Mouse (Mus musculus) right cerebral cortex, postnatal 36 days (tissue): ENCODE data around the gene Tarm1.

ENCODE experiments used
- DNase-seq, 2 experiments: peaks; one replicate each; pipeline ENCODE4 v3.0.0; 2022; ENCODE audit warnings: low spot score in 2 of 2, mixed read lengths in 1 of 2

Tarm1 gene

GRCm38 (mm10) chr7:3502439-3502838, at the start of gene Tarm1:
Gene Tarm1 (minus strand): TSS chr7:3502624.
- no peak for DNase-seq

GRCm38 (mm10) chr7:3505913-3506312, 3.5 kb upstream of the Tarm1 start:
- DNase-seq, result no peak

GRCm38 (mm10) chr7:3500406-3500805, 2.0 kb downstream of the Tarm1 start:
- no peak for DNase-seq

GRCm38 (mm10) chr7:3481948-3482608, 20.3 kb downstream of the Tarm1 start:
- no peak for DNase-seq

- peak; percentile 47 to 65 for DNase-seq
Observed at GRCm38 (mm10) chr7:3476728-3477127, 25.7 kb downstream of the Tarm1 start.

- DNase-seq, result no peak
Observed at GRCm38 (mm10) chr7:3474291-3475080, 27.9 kb downstream of the Tarm1 start.

- DNase-seq, result no peak
Observed at GRCm38 (mm10) chr7:3472774-3473173, 29.6 kb downstream of the Tarm1 start.

GRCm38 (mm10) chr7:3468614-3469013, 33.8 kb downstream of the Tarm1 start:
- no peak for DNase-seq

GRCm38 (mm10) chr7:3463306-3463705, 39.1 kb downstream of the Tarm1 start:
- no peak for DNase-seq

GRCm38 (mm10) chr7:3460261-3460660, 42.2 kb downstream of the Tarm1 start:
- peak; percentile 74 to 75 for DNase-seq

GRCm38 (mm10) chr7:3457841-3458217, 44.6 kb downstream of the Tarm1 start:
- no peak for DNase-seq

GRCm38 (mm10) chr7:3457111-3457840, 45.1 kb downstream of the Tarm1 start:
- DNase-seq, result no peak

- no peak for DNase-seq
Observed at GRCm38 (mm10) chr7:3453486-3454183, 48.8 kb downstream of the Tarm1 start.

- DNase-seq, result no peak
Observed at GRCm38 (mm10) chr7:3452821-3453485, 49.5 kb downstream of the Tarm1 start.

GRCm38 (mm10) chr7:3451161-3451560, 51.3 kb downstream of the Tarm1 start:
- DNase-seq, result no peak

- no peak for DNase-seq
Observed at GRCm38 (mm10) chr7:3450671-3451070, 51.8 kb downstream of the Tarm1 start.

GRCm38 (mm10) chr7:3448737-3449454, 53.5 kb downstream of the Tarm1 start:
- DNase-seq, result no peak

GRCm38 (mm10) chr7:3447026-3447425, 55.4 kb downstream of the Tarm1 start:
- DNase-seq, result no peak

- DNase-seq, result no peak
Observed at GRCm38 (mm10) chr7:3446584-3446983, 55.8 kb downstream of the Tarm1 start.

- DNase-seq, result no peak
Observed at GRCm38 (mm10) chr7:3444678-3445077, 57.7 kb downstream of the Tarm1 start.
